In the genomic region with DNA sequence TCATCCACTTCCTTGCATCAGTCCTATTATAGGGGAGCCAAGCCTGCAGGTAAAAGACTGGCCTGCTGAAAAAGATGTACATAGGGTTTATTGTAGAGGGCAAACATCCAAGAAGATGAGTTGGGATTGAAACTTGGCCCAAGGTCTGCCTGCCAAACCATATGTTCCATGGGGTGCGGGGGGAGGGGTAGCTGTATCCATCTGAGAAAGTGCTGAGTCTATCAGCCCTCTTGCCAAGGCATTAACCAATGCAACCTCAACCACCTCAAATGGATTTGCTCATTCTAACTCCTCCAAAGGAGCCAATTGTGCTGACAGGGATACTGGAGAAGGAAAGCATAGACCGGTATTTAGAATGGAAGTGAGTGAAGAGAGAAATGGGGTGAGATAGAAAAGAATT, we compare ENCODE assay signal across 17 mouse cellular contexts.
DNase-seq lines count a peak whose midpoint lies in the region; ATAC-seq and TF ChIP-seq lines count a peak whose summit lies in the region.
"Had no signal": no experiment of that assay in that cellular context is flagged by ENCODE, and none has a peak within 500 bp of the region (broad histone marks: within the 10 kb centered on the region; RNA-seq: fewer than 3 reads in every experiment).

No protein-coding gene starts in this region.

- H3K27me3 ChIP-seq in cerebellum, adult 2 months (ENCODE audit: control insufficient read depth, insufficient read depth, low read length) = no peaks in the 10 kb centered on the region
- H3K27me3 ChIP-seq: liver, embryonic 12.5 days; midbrain, embryonic 12.5 days had no signal

- WGBS in cerebellum, adult 2 months = 13% methylated on average over 2 of the region's 2 CpGs

- intact Hi-C loops in left cerebral cortex, postnatal 4 days (cut with DNase I) = no loop called here
- intact Hi-C loops in left cerebral cortex, postnatal 10 days (cut with DNase I) = no loop called here
- intact Hi-C loops in gastrocnemius, postnatal 14 days (cut with DNase I; ENCODE audit: low total_unique reads) = no loop called here

- no peak for TF ChIP-seq CTCF in cerebellum, adult 2 months (IDR thresholded peaks at IDR 0.05; ENCODE audit: borderline replicate concordance, insufficient read depth, low read depth, low read length)

- 0 out of 2 replicates have a peak, but pooled peaks cover 3% of the 10 kb centered on the region for H3K4me1 ChIP-seq in cerebellum, adult 2 months (ENCODE audit: control insufficient read depth, insufficient read depth, low read length)
- H3K4me1 ChIP-seq: liver, embryonic 12.5 days; midbrain, embryonic 12.5 days had no signal

- no peak overlapping the region for H3K27ac ChIP-seq in cerebellum, adult 2 months (ENCODE audit: insufficient read depth, low read length)
- H3K27ac ChIP-seq: gastrocnemius, adult 2 months; left cerebral cortex, adult 2 months; liver, embryonic 12.5 days; midbrain, embryonic 12.5 days; stomach, postnatal 0 days had no signal

- peak; percentile 93 for ATAC-seq in cerebellum, adult (ENCODE audit: insufficient number of reproducible peaks, low FRiP score, low TSS enrichment)
- ATAC-seq: liver, embryonic 12.5 days had no signal

- H3K4me3 ChIP-seq in cerebellum, adult 2 months (replicated peaks; ENCODE audit: insufficient read depth, low read depth, low read length) = no peak overlapping the region
- H3K4me3 ChIP-seq: gastrocnemius, adult 2 months; left cerebral cortex, adult 2 months; liver, embryonic 12.5 days; midbrain, embryonic 12.5 days had no signal

- DNase-seq in cerebellum, postnatal 4 days (ENCODE audit: low spot score in 2 of 2) = no peak
- peak; percentile 57 for DNase-seq in left cerebral cortex, postnatal 4 days
- no peak for DNase-seq in left cerebral cortex, postnatal 10 days (ENCODE audit: extremely low spot score in 1 of 2, low spot score in 2 of 2)
- DNase-seq in cerebellum, adult 2 months = peak; percentile 41 to 80
- DNase-seq in cerebellum, postnatal 25 days = peak; percentile 67 to 84
- DNase-seq in kidney, adult 9 months = no peak
- no peak for DNase-seq in gastrocnemius, postnatal 14 days
- DNase-seq: adrenal gland, postnatal 14 days; gastrocnemius, adult 2 months; kidney, adult 2 months; kidney, postnatal 10 days; lung, embryonic 14.5 days had no signal

- no peak for TF ChIP-seq POLR2A in cerebellum, adult 2 months (IDR thresholded peaks at IDR 0.05; ENCODE audit: borderline replicate concordance, insufficient read depth, low read length)

Comparison
In these comparisons a context has a peak if more than half of its experiments do, and no peak if none do; other contexts are left out.
1. DNase-seq: peak in left cerebral cortex, postnatal 4 days (single experiment), cerebellum, adult 2 months (2 of 2) and cerebellum, postnatal 25 days (2 of 2); none in cerebellum, postnatal 4 days (0 of 2), left cerebral cortex, postnatal 10 days (0 of 2), kidney, adult 9 months (single experiment) and gastrocnemius, postnatal 14 days (single experiment).